Mouse (Mus musculus): ENCODE data around the gene Paqr9. TPM values are rescaled to one million over a fixed set of nuclear protein-coding genes. Genes with fewer than 3 reads are reported as not detected.

Paqr9 gene
- polyA plus RNA-seq, 1 experiment, result 33.3 TPM

DNA sequence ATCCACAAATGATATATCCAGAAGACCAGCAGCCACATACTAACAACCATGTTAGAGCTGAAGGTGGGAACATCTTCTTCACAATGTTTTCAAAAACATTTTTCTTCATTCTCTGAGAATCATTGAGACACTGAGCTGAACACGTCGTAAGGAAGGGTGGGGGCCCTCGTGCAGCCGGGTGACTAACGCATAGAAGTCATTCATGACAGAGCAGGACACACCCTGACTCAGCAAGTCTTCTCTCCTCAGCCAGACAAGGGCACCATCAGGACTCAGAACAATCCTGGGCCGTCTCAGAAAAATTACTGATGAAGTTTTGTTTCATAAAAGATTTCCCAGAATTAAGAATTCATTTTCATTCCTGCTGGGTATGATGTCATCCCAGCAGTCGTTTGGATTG, 12.8 kb upstream of the Paqr9 start:
- no peak for DNase-seq
- no peak overlapping the region for H3K4me3 ChIP-seq (ENCODE audit: insufficient read depth, low read depth, low read length)
- WGBS, result 35% methylated on average over 7 of the region's 7 CpGs
- no peaks in the 10 kb centered on the region for H3K36me3 ChIP-seq (ENCODE audit: control insufficient read depth, insufficient read depth, low read length)
- no peak overlapping the region for H3K27ac ChIP-seq (ENCODE audit: insufficient read depth, low read depth, low read length)
- TF ChIP-seq CTCF (conservative IDR thresholded peaks at IDR 0.05; ENCODE audit: insufficient read depth, insufficient read length, low read depth, low read length) (no peak), POLR2A (IDR thresholded peaks at IDR 0.05; ENCODE audit: low read depth, low read length) (no peak)
- H3K27me3 ChIP-seq (replicated peaks; ENCODE audit: control insufficient read depth, insufficient read depth, low read length), result no peaks in the 10 kb centered on the region
- H3K4me1 ChIP-seq (ENCODE audit: control insufficient read depth, insufficient read depth, low read length), result no peaks in the 10 kb centered on the region; the same call in 1 of the 2 replicates

DNA sequence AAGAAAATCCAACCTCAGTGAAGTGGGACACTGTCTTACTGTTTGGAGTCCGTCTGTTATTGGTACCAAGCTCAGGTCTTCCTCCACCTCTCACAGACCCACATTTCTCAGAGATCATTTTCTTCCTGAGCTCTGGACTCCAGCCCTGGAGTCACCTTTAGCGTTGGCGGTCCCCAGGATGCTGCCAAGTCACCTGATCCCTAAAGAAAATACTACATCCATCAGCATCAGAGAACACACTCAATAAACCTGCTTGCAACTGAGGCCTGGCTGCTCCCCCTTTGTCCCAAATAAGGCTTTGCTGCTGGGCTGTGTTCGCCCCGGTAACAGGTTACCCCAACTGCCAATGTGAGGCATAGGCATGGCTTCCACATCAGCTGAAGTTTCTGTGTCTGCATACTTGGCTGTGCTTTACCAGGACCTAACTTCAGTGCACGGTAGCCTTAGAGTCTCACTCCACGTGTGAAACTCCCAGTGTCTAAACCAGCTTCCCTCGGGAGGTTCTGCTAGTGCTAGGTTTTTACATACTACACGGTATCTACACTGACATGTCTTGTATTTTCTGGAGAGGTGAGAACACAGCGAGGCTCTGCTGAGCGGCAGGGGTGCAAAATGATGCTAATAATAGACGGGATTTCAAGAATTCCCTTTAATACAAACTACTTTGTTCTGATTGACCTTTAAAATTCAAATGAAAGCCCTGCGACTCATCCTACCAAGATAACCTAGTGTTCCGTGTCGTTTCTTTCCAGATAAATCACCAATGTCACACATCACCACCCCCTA, 9.6 kb upstream of the Paqr9 start:
- no peak overlapping the region for H3K4me3 ChIP-seq (ENCODE audit: insufficient read depth, low read depth, low read length)
- H3K4me1 ChIP-seq (ENCODE audit: control insufficient read depth, insufficient read depth, low read length), result peaks cover 17% of the 10 kb centered on the region; the same call in 1 of the 2 replicates
- no peak for TF ChIP-seq POLR2A (IDR thresholded peaks at IDR 0.05; ENCODE audit: low read depth, low read length)
- TF ChIP-seq CTCF (conservative IDR thresholded peaks at IDR 0.05; ENCODE audit: insufficient read depth, insufficient read length, low read depth, low read length), result no peak
- 39% methylated on average over 15 of the region's 15 CpGs for WGBS
- H3K36me3 ChIP-seq (ENCODE audit: control insufficient read depth, insufficient read depth, low read length), result no peaks in the 10 kb centered on the region
- H3K27ac ChIP-seq (ENCODE audit: insufficient read depth, low read depth, low read length), result no peak overlapping the region
- H3K27me3 ChIP-seq (replicated peaks; ENCODE audit: control insufficient read depth, insufficient read depth, low read length), result no peaks in the 10 kb centered on the region
- DNase-seq, result peak; percentile 78

DNA sequence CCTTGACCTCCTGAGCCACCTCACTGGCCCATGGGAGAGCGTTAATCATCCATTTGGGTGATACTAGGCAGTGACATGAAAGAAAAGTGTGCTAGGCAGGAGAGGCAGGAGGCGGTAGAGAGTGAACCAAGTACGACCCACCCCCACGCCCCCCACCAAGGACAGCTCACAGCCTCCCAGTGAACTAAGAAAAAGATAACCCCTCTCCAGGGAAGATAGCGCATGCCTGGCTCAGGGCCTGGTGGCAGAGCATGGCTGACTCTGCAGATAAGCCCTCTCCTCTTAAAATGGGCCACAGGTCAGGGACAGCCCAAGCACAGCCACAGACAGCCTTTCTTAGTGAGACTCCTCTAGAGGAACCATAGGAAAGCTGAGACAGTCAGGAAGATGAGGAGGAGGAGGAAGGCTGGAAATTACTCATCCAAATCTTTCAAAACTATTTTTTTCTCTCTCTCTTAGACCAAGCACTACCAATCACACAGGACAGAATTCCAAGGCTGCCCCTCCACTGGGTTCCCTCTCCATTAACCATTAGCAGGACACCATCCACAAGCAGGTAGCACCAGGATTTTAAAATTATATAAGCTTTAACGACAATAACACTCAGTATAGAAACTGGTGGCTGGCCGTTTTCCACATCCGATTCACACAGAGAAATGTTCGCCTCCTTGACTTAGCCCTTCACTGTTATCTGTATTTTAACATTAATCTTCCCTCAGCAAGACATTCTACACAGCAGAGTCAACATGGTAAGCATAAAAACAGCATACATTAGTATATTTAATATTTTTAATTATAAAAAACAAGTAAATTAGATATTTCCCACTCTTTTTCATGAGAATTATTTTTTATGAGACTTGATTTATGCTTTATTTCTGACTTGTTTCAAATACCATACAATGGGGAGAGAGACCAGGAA, 8.3 kb upstream of the Paqr9 start:
- WGBS, result 60% methylated on average over 9 of the region's 9 CpGs
- no peaks in the 10 kb centered on the region for H3K36me3 ChIP-seq (ENCODE audit: control insufficient read depth, insufficient read depth, low read length)
- no peak for TF ChIP-seq CTCF (conservative IDR thresholded peaks at IDR 0.05; ENCODE audit: insufficient read depth, insufficient read length, low read depth, low read length)
- no peak for TF ChIP-seq POLR2A (IDR thresholded peaks at IDR 0.05; ENCODE audit: low read depth, low read length)
- peaks cover 17% of the 10 kb centered on the region; the same call in 1 of the 2 replicates for H3K4me1 ChIP-seq (ENCODE audit: control insufficient read depth, insufficient read depth, low read length)
- H3K27ac ChIP-seq (ENCODE audit: insufficient read depth, low read depth, low read length), result no peak overlapping the region
- H3K4me3 ChIP-seq (ENCODE audit: insufficient read depth, low read depth, low read length), result no peak overlapping the region
- DNase-seq, result peak; percentile 34
- H3K27me3 ChIP-seq (replicated peaks; ENCODE audit: control insufficient read depth, insufficient read depth, low read length), result no peaks in the 10 kb centered on the region

DNA sequence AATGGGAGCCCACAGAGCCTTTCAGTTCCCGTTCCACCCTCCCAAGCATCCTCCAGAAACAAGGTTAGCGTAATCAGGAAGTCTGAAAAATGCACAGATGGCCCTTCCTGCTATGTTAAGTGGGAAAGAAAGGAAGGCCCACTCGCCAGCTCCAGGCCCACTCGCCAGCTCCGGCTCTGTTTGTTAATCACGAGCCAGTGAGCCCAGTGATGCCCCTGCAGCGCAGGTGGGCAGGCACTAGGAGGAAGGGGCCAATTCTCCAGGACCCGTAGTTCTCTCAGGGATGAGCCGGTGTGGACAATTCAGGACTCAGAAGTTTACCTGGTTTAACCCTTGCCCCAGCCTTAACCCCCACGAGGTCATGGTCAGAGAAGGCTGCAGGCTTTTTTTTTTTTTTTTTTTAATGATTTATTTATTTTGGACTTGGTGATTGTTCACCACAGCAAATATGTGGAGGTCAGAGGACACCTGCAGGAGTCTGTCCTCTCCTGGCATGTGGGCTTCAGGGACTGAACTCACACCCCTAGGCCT, 7.2 kb upstream of the Paqr9 start:
- TF ChIP-seq CTCF (conservative IDR thresholded peaks at IDR 0.05; ENCODE audit: insufficient read depth, insufficient read length, low read depth, low read length) (no peak), POLR2A (IDR thresholded peaks at IDR 0.05; ENCODE audit: low read depth, low read length) (no peak)
- DNase-seq, result peak; percentile 86
- peak overlapping the region; percentile 56 for H3K27ac ChIP-seq (ENCODE audit: insufficient read depth, low read depth, low read length)
- no peaks in the 10 kb centered on the region for H3K36me3 ChIP-seq (ENCODE audit: control insufficient read depth, insufficient read depth, low read length)
- no peaks in the 10 kb centered on the region for H3K27me3 ChIP-seq (replicated peaks; ENCODE audit: control insufficient read depth, insufficient read depth, low read length)
- no peak overlapping the region for H3K4me3 ChIP-seq (ENCODE audit: insufficient read depth, low read depth, low read length)
- WGBS, result 36% methylated on average over 10 of the region's 10 CpGs
- H3K4me1 ChIP-seq (ENCODE audit: control insufficient read depth, insufficient read depth, low read length), result peaks cover 17% of the 10 kb centered on the region; the same call in 1 of the 2 replicates

DNA sequence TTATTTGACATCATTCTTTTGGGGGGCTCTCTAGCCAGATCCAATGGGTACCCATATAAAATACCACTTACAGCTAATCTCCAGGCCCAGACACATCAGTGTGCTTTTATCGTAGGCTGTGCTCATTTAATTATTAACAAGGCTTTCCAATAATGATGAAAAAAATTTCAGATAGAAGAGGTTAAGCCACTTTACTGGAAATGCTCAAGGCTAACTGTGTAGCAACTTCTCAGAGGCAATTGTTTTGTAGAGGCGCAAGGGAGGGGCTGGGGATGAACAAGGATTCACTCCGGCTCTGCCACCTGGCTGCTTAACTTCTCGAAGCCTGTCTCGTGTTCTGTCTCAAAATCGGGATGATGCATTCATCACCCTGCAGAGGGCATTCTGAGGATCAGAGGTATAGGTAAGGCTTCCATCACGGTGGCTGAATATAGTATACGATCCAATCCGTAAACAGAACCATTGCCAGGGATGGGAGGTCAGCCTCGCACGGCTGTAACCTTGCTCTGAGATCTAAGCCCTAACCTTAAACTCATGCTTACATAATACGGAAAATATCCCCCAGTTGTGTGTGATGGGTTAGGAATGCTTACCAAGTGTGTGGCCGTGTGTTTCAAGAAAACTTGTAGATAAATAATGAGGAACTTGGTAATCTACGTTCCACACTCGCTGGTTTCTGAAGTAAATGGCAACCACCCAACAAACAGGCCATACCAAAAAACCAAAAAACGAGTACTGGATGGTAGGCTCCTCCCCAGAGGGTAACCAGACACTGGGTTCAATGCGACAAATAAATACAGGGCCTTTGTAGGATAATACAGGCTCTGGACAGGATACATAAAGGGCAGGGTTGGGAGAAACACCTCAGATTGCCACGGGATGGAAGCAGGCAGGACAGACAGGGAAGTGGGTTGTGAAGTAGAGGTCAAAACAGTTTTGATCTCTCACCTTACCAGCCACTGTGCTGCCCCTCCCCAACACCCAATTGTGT, 4.9 kb upstream of the Paqr9 start:
- no peaks in the 10 kb centered on the region for H3K27me3 ChIP-seq (replicated peaks; ENCODE audit: control insufficient read depth, insufficient read depth, low read length)
- no peak overlapping the region for H3K4me3 ChIP-seq (ENCODE audit: insufficient read depth, low read depth, low read length)
- no peaks in the 10 kb centered on the region for H3K36me3 ChIP-seq (ENCODE audit: control insufficient read depth, insufficient read depth, low read length)
- TF ChIP-seq POLR2A (IDR thresholded peaks at IDR 0.05; ENCODE audit: low read depth, low read length), result no peak
- TF ChIP-seq CTCF (conservative IDR thresholded peaks at IDR 0.05; ENCODE audit: insufficient read depth, insufficient read length, low read depth, low read length), result no peak
- WGBS, result 70% methylated on average over 18 of the region's 18 CpGs
- H3K4me1 ChIP-seq (ENCODE audit: control insufficient read depth, insufficient read depth, low read length), result peaks cover 17% of the 10 kb centered on the region; the same call in 1 of the 2 replicates
- 0 out of 2 replicates have a peak overlapping the region, but pooled peaks have one; percentile 14 for H3K27ac ChIP-seq (ENCODE audit: insufficient read depth, low read depth, low read length)
- peak; percentile 41 for DNase-seq

GRCm38 (mm10) chr9:95555233-95555740, 4.2 kb upstream of the Paqr9 start:
- Histone ChIP-seq H3K27me3 (replicated peaks; ENCODE audit: control insufficient read depth, insufficient read depth, low read length) (no peaks in the 10 kb centered on the region), H3K36me3 (ENCODE audit: control insufficient read depth, insufficient read depth, low read length) (no peaks in the 10 kb centered on the region)
- no peak for DNase-seq

More at GRCm38 (mm10) chr9:95555233-95555740, 4.2 kb upstream of the Paqr9 start:
- Histone ChIP-seq H3K27ac (ENCODE audit: insufficient read depth, low read depth, low read length) (no peak overlapping the region), H3K4me3 (ENCODE audit: insufficient read depth, low read depth, low read length) (no peak overlapping the region), H3K4me1 (ENCODE audit: control insufficient read depth, insufficient read depth, low read length) (peaks cover 17% of the 10 kb centered on the region; the same call in 1 of the 2 replicates)
- 65% methylated on average over 5 of the region's 5 CpGs for WGBS
- TF ChIP-seq CTCF (conservative IDR thresholded peaks at IDR 0.05; ENCODE audit: insufficient read depth, insufficient read length, low read depth, low read length) (no peak), POLR2A (IDR thresholded peaks at IDR 0.05; ENCODE audit: low read depth, low read length) (no peak)

All from kidney, adult 2 months (tissue).